Mouse (Mus musculus): Measurements from ENCODE around the gene Auh.

The Auh gene

GRCm38 (mm10) chr13:52878823-52879222, 50.7 kb downstream of the Auh start:
- DNase-seq (ENCODE audit: low spot score) = no peak

- DNase-seq (ENCODE audit: low spot score) = no peak
Measured at GRCm38 (mm10) chr13:52875541-52876325, 53.7 kb downstream of the Auh start.

DNA sequence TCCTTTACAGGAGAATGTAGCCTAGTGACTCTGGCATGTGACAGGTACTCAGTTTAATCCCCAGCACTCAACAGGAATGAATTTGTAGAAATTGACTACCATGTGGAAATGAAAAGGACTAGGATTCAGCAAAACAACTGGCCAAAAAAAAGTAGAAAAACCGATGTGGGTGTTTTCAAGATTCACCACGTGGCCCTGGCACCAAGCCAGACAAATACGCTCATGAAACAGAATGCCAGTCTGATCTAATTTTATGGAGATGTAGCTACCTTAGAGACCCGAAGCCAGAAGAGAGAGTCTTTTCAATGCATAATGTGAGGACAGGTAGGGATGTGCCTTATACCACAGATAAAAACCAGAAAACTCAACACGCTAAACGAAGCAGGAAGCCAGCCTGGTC, 54.4 kb downstream of the Auh start:
- DNase-seq (ENCODE audit: low spot score) = no peak

DNA sequence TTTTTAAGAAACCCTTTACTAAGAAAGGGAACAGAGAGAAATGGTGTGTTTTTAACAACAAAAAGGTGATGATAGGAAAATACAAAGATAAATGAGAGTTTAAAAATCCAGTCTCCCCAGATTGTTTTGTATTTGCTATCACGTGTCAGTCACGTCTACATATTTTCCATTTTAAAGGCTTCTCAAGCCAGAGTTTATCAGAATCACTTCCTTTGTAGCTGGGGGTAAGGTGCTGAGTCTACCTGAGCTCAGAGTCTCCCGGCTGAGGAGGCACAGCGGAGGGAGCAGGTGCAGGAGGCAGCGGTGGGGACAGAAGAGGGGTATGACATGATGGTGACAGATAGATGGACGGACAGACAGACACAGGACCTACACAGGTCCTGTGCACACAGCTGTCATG, 55.1 kb downstream of the Auh start:
- DNase-seq (ENCODE audit: low spot score) = no peak

GRCm38 (mm10) chr13:52873923-52874322, 55.6 kb downstream of the Auh start:
- no peak for DNase-seq (ENCODE audit: low spot score)

DNA sequence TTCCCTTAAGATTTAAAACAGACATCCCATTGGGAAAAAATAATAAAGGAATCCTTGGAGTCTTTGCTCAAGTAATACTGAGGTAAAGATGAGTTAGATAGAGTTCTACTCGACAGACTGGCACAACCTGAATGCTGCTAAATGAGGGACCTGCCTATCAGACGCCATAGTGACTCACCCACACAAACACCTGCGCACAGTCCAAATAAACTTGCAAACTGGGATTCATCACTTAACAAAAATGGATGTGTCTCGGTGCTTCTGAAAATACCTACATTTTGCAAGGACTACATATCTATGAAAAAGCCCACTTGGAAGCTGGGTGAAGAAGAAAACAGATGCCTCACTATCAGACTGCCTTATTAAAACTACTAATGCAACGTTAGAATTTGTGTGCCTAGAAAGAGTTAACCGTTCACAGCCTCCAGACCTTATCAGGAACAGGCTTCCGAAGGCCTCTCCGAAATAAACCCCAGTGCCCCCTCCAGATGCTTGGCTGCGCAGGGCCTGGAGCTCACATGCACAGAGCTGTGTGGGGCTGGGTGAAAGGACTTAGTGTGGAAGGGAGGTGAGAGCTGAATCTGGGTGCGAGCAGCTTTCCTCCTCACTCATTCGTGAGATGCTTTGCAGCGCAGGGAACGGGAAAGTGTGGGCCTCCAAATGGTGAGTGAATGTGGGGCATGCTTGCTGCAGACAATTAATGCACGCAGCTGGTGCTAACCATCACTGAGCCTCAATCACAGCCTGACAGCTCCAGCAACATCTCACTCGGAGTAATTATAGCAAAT, 63.3 kb downstream of the Auh start:
- no peak for DNase-seq (ENCODE audit: low spot score)

DNA sequence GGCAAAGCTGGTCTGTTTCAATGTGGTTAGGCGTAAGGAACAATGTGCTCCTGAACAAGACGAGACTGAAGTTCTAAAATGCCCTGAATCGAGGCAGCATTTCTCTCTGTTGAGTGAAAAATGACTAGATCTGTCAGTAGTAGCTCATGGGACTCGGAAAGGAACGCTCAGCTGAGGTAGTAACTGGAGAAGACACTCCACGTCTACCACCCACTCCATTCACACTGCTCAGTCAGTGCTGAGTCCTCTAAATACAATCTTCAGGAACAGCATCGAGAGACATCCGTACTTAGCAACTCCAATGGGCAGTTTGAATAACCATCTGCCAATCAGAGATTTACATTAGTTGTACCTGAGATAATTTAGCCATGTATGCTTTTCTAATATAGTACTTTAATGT, 66.0 kb downstream of the Auh start:
- no peak for DNase-seq (ENCODE audit: low spot score)

DNA sequence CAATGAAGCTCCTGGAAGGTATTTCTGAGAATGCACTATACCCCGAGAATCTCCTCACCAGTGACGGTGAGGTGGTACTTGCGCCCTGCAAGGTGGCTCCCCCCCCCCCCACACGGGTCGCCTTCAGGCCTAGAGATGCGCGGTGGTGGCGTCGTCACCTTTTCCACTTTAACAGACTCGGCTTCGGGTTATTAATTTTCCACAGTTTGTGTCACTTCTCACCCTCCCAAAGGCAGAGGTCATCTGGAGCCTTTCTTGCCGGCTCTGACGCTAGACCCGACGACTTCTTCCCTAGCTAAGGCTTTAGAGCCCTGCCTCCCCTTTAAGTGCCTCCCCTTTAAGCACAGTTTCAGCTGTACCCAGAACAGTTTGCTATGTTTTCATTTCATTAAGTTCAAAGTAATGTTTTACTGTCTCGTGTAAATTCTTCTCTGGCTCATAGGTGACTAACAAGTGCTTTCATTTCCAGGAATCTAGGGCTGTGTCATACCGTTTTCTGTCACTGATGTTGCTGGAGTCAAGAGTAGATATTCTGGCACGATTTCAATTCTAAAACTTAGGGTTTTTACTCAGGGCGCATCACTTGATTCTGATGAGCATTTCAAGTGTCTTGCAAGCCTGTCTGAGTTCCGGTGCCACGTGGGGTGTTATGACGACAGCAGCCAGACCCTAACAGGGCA, 69.3 kb downstream of the Auh start:
- no peak for DNase-seq (ENCODE audit: low spot score)

- DNase-seq (ENCODE audit: low spot score) = no peak
Measured at GRCm38 (mm10) chr13:52859065-52859820, 70.2 kb downstream of the Auh start.

DNA sequence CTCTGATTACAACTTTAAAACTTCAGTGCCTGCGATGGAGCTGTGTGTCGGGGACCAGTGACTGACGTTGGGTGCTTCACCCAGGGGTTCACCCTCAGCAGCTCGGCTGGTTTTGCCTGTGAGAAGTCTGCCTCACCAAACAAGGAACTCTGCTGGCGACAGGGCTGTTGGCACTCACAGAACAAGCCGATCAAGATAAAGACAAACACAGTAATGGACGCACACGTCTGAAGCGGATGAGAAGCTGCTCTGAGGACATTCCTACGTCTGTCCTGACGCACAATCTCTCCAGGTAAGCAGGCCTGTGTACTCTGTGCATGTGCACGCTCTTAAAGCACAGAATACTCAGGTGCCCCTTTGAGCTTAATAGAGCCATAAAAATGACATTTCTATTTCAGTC, 71.1 kb downstream of the Auh start:
- no peak for DNase-seq (ENCODE audit: low spot score)

- DNase-seq (ENCODE audit: low spot score) = no peak
Measured at GRCm38 (mm10) chr13:52857781-52858180, 71.7 kb downstream of the Auh start.

DNA sequence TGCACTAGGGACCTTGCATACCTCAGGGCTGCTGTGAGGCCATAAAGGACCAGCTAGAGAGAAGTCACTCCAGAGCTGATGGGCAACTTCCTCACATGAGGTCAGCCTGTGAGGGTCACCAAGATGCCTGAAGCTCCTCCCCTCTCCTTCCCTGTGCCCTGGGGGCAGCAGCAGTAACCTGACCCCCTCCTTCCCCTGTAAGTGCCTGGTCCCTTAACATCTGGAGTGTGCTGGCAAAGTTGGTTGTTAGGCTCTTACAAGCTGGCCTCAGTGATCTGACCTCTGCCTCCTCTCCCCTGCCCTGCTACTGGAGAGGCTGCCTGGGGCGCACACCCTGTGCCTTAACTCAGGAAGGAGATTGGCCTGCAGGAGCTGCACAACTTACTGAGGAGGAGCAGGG, 75.9 kb downstream of the Auh start:
- DNase-seq (ENCODE audit: low spot score) = no peak

GRCm38 (mm10) chr13:52851886-52852285, 77.6 kb downstream of the Auh start:
- DNase-seq (ENCODE audit: low spot score) = no peak

- DNase-seq (ENCODE audit: low spot score) = no peak
Measured at GRCm38 (mm10) chr13:52850024-52850723, 79.3 kb downstream of the Auh start.

GRCm38 (mm10) chr13:52849394-52849801, 80.1 kb downstream of the Auh start:
- DNase-seq (ENCODE audit: low spot score) = no peak

DNA sequence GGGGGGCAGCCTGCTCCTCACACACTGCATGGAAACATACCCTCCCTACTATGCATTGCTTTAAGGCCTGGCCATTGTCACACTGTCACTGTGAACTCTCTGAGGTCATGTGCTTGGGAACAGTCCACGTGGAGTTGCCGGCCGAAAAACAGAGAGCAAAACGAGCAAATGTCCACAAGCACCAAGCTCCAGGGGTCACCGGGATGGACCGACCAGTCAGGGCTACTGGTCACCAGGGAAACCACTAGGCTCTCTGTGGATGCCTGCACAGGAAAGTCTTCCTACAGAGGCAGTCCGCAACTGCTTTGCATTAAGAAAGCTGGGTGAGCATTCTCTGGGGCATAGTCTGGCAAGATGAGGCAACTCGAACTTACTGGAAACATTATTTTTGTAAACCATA, 82.0 kb downstream of the Auh start:
- peak; percentile 16 for DNase-seq (ENCODE audit: low spot score)

GRCm38 (mm10) chr13:52847071-52847470, 82.4 kb downstream of the Auh start:
- no peak for DNase-seq (ENCODE audit: low spot score)

DNA sequence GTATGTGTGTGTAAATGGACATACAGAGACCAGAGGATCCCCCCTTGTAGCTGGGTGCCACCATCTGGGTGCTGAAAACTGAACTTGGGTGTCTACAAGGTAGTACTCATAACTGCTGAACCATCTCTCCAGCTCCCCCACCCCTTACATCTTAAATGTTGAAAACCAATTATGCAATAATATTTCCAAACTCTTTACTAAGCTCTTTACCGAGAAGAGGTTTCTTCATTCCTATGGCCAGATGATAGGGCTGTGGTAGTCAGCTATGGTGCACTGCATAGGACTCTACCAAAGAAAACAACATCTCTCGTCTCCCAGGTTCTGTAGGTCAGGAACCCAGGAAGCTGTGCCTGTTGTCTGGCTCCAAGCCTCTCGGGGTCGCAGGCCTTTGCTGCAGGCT, 83.9 kb downstream of the Auh start:
- no peak for DNase-seq (ENCODE audit: low spot score)

DNA sequence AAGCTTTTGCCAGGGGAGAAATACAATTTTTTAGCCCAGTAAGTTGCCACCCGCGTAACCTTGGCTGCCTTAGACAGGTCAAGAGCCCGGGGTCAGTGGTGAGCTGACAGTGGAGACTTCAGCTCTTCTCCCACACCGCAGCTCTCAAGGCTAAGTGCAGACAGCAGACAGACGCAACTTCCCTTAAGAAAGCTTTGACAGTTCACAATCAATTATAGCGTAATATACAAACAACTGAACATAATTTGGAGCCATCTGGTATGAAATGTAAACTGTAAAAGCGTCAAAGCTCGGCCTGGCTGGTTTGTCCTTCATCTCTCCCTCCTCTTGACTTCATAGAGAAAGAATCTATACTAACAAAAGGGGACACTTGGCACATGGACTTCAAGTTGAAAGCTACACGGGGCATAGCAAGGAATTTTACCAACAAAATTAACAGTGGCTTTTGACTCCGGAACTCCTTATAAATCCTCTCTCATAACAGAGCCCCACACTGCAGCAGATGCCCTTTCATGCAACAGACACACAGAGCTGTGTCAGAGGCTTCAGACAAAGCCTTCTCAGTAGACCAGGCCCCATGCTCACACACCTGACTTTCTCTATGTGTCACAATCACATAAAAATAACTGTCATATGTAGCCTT, 85.8 kb downstream of the Auh start:
- no peak for DNase-seq (ENCODE audit: low spot score)

- no peak for DNase-seq (ENCODE audit: low spot score)
Measured at GRCm38 (mm10) chr13:52836231-52836630, 93.2 kb downstream of the Auh start.

- DNase-seq (ENCODE audit: low spot score) = no peak
Measured at GRCm38 (mm10) chr13:52834591-52834990, 94.9 kb downstream of the Auh start.
